Mouse (Mus musculus): ENCODE measurements around the gene Sipa1l1. TPM values are rescaled to one million over a fixed set of nuclear protein-coding genes. Genes with fewer than 3 reads are reported as not detected.

Gene Sipa1l1
- total RNA-seq, 1 experiment, result 31.8 TPM

DNA sequence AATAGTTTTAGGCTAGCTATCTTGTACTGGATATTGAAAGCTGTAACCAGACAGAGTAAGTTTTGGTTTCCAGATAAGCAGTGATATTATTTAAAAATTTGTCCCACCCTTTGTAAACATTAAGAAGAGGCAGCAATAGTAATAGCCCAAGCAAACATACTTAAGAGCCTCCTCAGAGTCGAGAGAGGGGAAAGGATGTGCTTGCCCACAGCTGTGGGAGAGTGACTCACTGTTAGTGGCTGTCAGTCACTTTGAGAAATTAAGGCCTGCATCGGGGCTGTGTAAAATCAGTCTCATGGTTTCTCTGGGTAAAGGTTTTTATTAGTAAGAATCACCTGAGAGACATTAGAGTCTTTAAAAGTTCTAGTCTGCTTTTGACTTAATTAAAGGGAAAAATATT lies 40.6 kb downstream of the Sipa1l1 start:
- DNase-seq (ENCODE audit: low read depth, low spot score), result no peak
- in situ Hi-C loops (cut with MboI; ENCODE audit: low sequenced_read_pairs in 2 of 2, unreplicated experiment in 2 of 2), result no loop called here
- no peak overlapping the region for H3K4me3 ChIP-seq (ENCODE audit: insufficient read depth in 1 of 2, low read depth in 1 of 2, low read length in 2 of 2, poor library complexity in 1 of 2, severe bottlenecking in 1 of 2)
- no peak overlapping the region for H3K27ac ChIP-seq (ENCODE audit: insufficient read depth, low read depth, low read length, poor library complexity, severe bottlenecking)
- no peak overlapping the region for H3K9ac ChIP-seq (ENCODE audit: insufficient read depth, low read depth, low read length, poor library complexity, severe bottlenecking)
- no peaks in the 10 kb centered on the region for H3K36me3 ChIP-seq (ENCODE audit: control insufficient read depth, insufficient read depth, low read length, poor library complexity, severe bottlenecking)
- TF ChIP-seq CHD2 (IDR thresholded peaks at IDR 0.05; ENCODE audit: low read depth, low read length), result no peak
- TF ChIP-seq ZNF384 (IDR thresholded peaks at IDR 0.05; ENCODE audit: low read depth, low read length), result no peak
- no peak for TF ChIP-seq HCFC1 (IDR thresholded peaks at IDR 0.05; ENCODE audit: borderline replicate concordance, insufficient read depth, low read length)
- no peaks in the 10 kb centered on the region for H3K4me1 ChIP-seq (ENCODE audit: control insufficient read depth in 2 of 2, insufficient read depth in 2 of 2, low read length in 2 of 2, poor library complexity in 1 of 2)
- H3K9me3 ChIP-seq (ENCODE audit: control insufficient read depth, insufficient read depth, low read depth, low read length), result no peaks in the 10 kb centered on the region

DNA sequence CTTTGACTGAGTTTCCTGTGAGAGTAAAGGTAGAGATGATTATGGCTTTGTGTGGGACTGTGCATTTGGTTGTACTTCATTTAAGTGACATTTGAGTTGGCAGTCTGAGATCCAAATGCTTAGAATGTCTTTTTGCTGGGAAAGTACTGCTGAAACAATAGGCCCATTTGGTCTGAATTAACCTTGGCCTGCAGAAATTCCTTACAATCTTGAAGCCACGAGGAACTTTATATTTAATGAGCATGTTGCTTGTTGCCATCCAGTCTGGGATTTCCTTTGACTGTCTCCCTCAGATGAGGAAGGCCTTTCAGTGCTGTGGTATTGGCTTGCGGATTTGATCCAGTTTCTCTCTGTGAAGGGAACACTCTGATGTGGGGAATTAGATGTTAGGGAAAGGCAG lies 43.9 kb downstream of the Sipa1l1 start:
- H3K4me3 ChIP-seq (ENCODE audit: insufficient read depth in 1 of 2, low read depth in 1 of 2, low read length in 2 of 2, poor library complexity in 1 of 2, severe bottlenecking in 1 of 2), result no peak overlapping the region
- H3K27ac ChIP-seq (ENCODE audit: insufficient read depth, low read depth, low read length, poor library complexity, severe bottlenecking), result no peak overlapping the region
- DNase-seq (ENCODE audit: low read depth, low spot score), result no peak
- H3K36me3 ChIP-seq (ENCODE audit: control insufficient read depth, insufficient read depth, low read length, poor library complexity, severe bottlenecking), result no peaks in the 10 kb centered on the region
- in situ Hi-C loops (cut with MboI; ENCODE audit: low sequenced_read_pairs in 2 of 2, unreplicated experiment in 2 of 2), result no loop called here
- no peak overlapping the region for H3K9ac ChIP-seq (ENCODE audit: insufficient read depth, low read depth, low read length, poor library complexity, severe bottlenecking)
- peaks cover 0 to 4% of the 10 kb centered on the region in 2 experiments; a peak in 1 of 4 replicates for H3K4me1 ChIP-seq (ENCODE audit: control insufficient read depth in 2 of 2, insufficient read depth in 2 of 2, low read length in 2 of 2, poor library complexity in 1 of 2)
- H3K9me3 ChIP-seq (ENCODE audit: control insufficient read depth, insufficient read depth, low read depth, low read length), result no peaks in the 10 kb centered on the region
- TF ChIP-seq ZNF384 (IDR thresholded peaks at IDR 0.05; ENCODE audit: low read depth, low read length) (no peak), ZC3H11A (IDR thresholded peaks at IDR 0.05; ENCODE audit: borderline replicate concordance, low read depth, low read length) (no peak), HCFC1 (IDR thresholded peaks at IDR 0.05; ENCODE audit: borderline replicate concordance, insufficient read depth, low read length) (no peak), CHD2 (IDR thresholded peaks at IDR 0.05; ENCODE audit: low read depth, low read length) (no peak), MAFK (IDR thresholded peaks at IDR 0.05; ENCODE audit: insufficient read depth, low read depth, low read length) (no peak)

DNA sequence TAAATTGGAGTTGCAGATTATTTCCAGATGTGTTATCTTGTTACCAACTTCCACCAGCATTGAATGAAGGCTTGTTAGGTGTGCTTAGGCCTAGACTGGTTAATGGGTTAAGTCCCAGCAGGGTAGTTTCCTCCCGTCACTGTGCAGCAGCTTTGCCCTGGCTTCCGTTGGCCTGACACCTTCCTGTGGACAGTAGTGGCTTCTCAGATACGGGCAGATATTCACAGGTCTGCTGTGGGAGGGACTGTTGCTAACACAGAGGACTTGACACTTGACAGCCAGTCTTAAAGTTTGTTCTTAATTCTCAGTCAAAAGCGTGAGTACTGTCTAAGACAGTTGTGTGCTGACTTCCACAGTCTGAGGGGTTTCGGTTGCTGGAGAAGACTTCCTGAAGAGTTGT lies 45.8 kb downstream of the Sipa1l1 start:
- no peak overlapping the region for H3K27ac ChIP-seq (ENCODE audit: insufficient read depth, low read depth, low read length, poor library complexity, severe bottlenecking)
- in situ Hi-C loops (cut with MboI; ENCODE audit: low sequenced_read_pairs in 2 of 2, unreplicated experiment in 2 of 2), result no loop called here
- H3K4me1 ChIP-seq (ENCODE audit: control insufficient read depth in 2 of 2, insufficient read depth in 2 of 2, low read length in 2 of 2, poor library complexity in 1 of 2), result peaks cover 0 to 7% of the 10 kb centered on the region in 2 experiments; a peak in 1 of 4 replicates
- DNase-seq (ENCODE audit: low read depth, low spot score), result no peak
- no peaks in the 10 kb centered on the region for H3K9me3 ChIP-seq (ENCODE audit: control insufficient read depth, insufficient read depth, low read depth, low read length)
- H3K4me3 ChIP-seq (ENCODE audit: insufficient read depth in 1 of 2, low read depth in 1 of 2, low read length in 2 of 2, poor library complexity in 1 of 2, severe bottlenecking in 1 of 2), result no peak overlapping the region
- H3K36me3 ChIP-seq (ENCODE audit: control insufficient read depth, insufficient read depth, low read length, poor library complexity, severe bottlenecking), result peaks cover 2% of the 10 kb centered on the region; the same call in 1 of the 2 replicates
- no peak overlapping the region for H3K9ac ChIP-seq (ENCODE audit: insufficient read depth, low read depth, low read length, poor library complexity, severe bottlenecking)
- TF ChIP-seq ZC3H11A (IDR thresholded peaks at IDR 0.05; ENCODE audit: borderline replicate concordance, low read depth, low read length), result no peak
- no peak for TF ChIP-seq MAFK (IDR thresholded peaks at IDR 0.05; ENCODE audit: insufficient read depth, low read depth, low read length)
- TF ChIP-seq HCFC1 (IDR thresholded peaks at IDR 0.05; ENCODE audit: borderline replicate concordance, insufficient read depth, low read length), result no peak
- TF ChIP-seq CHD2 (IDR thresholded peaks at IDR 0.05; ENCODE audit: low read depth, low read length), result no peak

DNA sequence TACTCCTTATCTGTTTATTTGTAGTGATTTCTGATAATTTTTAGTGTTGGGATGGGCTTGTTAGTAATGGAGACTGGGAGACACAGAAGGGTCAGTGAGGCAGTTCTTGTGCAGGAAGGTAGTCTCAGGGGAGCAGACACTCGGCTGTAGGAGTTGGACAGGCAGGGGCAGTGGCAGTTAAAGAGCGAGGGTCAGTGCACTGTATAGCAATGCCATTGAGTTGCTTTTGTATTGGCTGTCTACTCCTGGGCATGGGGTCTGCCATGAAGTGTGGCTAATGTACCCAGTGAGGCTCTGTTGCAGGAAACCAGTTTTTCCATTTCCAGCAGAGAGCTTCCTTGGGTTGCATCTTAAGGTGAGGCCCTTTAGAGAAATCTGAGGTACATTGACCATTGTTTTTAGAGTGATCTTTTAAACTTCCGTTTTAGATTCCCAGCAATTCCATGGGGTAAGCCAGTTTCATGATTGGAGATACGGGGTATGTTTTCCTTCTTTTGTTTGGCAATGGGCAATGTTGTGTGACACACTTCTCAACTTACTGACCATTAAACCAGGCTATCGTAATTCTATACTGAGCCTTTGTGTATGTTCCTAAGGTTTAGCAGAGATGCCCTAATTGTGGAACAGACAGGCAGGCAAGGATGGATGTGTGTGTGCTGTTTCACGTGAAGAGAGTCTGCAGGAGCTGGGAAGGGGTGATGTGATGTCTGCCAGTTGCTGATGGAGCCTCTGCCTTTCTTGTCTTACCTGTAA lies 47.9 kb downstream of the Sipa1l1 start:
- TF ChIP-seq HCFC1 (IDR thresholded peaks at IDR 0.05; ENCODE audit: borderline replicate concordance, insufficient read depth, low read length) (no peak), ZNF384 (IDR thresholded peaks at IDR 0.05; ENCODE audit: low read depth, low read length) (no peak), MAFK (IDR thresholded peaks at IDR 0.05; ENCODE audit: insufficient read depth, low read depth, low read length) (no peak), CHD2 (IDR thresholded peaks at IDR 0.05; ENCODE audit: low read depth, low read length) (no peak), ZC3H11A (IDR thresholded peaks at IDR 0.05; ENCODE audit: borderline replicate concordance, low read depth, low read length) (no peak)
- H3K4me1 ChIP-seq (ENCODE audit: control insufficient read depth in 2 of 2, insufficient read depth in 2 of 2, low read length in 2 of 2, poor library complexity in 1 of 2), result peaks cover 0 to 9% of the 10 kb centered on the region in 2 experiments; a peak in 1 of 4 replicates
- H3K27ac ChIP-seq (ENCODE audit: insufficient read depth, low read depth, low read length, poor library complexity, severe bottlenecking), result no peak overlapping the region

More for the DNA sequence above, 47.9 kb downstream of the Sipa1l1 start:
- no peaks in the 10 kb centered on the region for H3K9me3 ChIP-seq (ENCODE audit: control insufficient read depth, insufficient read depth, low read depth, low read length)
- H3K9ac ChIP-seq (ENCODE audit: insufficient read depth, low read depth, low read length, poor library complexity, severe bottlenecking), result no peak overlapping the region
- in situ Hi-C loops (cut with MboI; ENCODE audit: low sequenced_read_pairs in 2 of 2, unreplicated experiment in 2 of 2), result no loop called here
- H3K36me3 ChIP-seq (ENCODE audit: control insufficient read depth, insufficient read depth, low read length, poor library complexity, severe bottlenecking), result peaks cover 2% of the 10 kb centered on the region; the same call in 1 of the 2 replicates
- no peak for DNase-seq (ENCODE audit: low read depth, low spot score)
- no peak overlapping the region for H3K4me3 ChIP-seq (ENCODE audit: insufficient read depth in 1 of 2, low read depth in 1 of 2, low read length in 2 of 2, poor library complexity in 1 of 2, severe bottlenecking in 1 of 2)

Data from ES-E14 (cell line).